Mouse (Mus musculus) layer of hippocampus, adult 8-10 months (tissue): ENCODE results near the gene H2-Eb2. TPM values are rescaled to one million over a fixed set of nuclear protein-coding genes. Genes with fewer than 3 reads are reported as not detected.
"Not testable (repeated sequence)": the region's sequence is repeated elsewhere in the genome, so short reads cannot be mapped to it uniquely, and the experiment has no call there.

Experiments used
- DNase-seq, 2 experiments: peaks; one replicate each; pipeline ENCODE4 v3.0.0; 2022; ENCODE audit warnings: low spot score in 2 of 2
- total RNA-seq, 4 experiments: library from RNA; stranded (reverse); gene quantifications; 2 replicates each; pipeline ENCODE4 v1.2.4; 2022

Gene H2-Eb2
- total RNA-seq, 4 experiments from 2014 or later = not detected

DNA sequence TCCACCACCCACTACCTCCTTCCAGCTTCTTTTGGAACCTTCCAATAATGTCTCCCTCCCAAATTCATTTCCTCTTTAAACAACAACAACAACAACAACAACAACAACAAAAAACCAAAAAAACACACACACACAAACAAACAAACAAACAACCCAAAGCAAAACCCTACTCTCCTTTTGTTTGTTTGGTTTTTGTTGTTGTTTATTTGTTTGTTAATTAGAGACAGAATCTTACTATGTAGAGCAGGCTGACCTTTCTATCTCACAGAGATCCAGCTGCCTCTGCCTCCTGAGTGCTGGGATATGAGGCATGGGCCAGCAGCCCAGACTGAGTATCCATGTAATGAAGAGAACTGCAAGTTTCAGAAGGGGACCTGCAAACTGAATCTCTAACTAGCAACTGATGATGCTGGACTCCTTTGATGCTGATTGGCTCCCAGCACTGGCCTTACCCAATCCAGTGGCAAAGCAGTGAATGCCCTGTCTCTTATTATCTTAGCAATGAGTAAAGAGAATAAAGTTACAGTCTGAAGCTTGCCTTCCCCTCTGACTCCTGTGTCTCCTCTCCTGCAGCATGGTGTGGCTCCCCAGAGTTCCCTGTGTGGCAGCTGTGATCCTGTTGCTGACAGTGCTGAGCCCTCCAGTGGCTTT, 20.0 kb upstream of the H2-Eb2 start, which contains the start of gene H2-Eb1:
Gene H2-Eb1 (plus strand): TSS at position 488 of the 651 bp plus-strand sequence.
- peak; percentile 81 to 92 for DNase-seq

DNA sequence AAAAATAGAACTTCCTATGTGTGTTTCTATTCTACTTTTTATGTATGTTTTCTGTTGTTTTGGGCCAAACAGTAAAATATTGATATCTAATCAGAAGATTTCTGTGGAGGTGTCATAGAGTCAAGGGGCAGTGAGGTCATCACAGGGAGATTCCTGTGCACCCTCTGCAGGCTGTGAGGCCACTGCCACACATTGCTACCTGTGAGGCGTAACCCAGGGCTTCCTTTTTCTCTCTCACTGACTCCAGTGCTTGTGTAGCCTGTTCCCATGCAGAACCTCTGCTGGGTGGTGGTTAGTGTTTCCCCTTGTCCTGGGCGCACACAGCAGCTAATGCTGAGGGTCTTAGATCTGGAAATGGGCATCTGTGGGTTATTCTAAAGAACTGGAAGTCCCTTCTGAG, 19.1 kb upstream of the H2-Eb2 start:
- DNase-seq = no peak

DNA sequence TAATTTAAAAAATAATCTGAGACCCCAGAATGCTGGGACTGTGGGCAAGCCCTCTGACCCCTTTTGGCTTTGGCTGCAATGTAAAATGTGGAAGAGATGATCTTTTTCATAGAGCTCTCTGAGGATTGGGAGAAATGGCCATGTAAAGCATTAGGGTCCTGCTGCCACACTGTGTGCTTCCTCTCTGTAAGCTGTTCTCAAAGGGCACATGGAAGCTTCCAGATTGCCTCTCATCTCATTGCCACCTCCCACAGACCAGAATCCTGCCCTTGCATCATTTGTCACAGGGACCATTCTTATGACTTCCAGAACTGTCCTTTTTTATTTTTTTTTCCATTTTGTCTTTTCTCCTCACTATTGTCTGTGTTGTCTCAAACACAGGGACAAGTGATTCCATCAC, 18.2 kb upstream of the H2-Eb2 start:
- DNase-seq = no peak

DNA sequence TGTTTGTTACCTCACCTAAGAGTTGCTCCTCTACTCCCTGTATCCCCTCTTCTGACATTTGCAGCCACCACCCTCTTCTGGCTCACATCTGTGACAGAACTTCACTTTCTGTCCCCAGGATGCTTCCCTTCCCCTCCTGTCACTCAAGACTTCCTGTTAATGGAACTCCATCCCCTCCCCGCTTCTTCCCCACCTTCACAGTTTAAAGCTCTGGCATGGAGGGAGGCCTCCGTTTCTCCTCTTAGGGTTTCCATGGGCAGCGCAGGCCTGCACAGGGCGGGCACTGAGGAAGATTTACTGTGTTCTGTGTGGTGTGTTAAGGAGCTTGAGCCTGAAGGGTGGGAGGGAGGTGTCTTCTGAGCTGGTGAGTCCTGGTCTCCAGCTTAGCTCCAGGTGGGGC, 17.3 kb upstream of the H2-Eb2 start:
- DNase-seq = no peak

DNA sequence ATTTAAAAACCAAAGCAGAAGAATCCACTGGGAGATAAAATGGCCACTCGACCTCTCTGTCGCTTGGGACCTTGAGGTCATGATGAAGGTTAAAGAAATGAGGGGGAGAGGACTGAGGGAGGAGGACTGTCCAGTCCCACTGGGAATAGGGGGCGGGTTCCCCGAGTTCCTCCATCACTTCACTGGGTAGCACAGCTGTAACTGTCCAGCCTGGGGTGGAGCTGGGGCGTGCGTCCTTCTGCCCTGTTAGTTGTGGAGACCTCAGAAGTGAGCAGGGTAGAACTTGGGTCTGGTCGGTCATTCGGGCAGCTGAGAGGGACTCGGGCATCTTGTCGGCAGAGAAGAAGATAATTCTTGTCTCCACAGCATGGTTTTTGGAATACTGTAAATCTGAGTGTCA, 16.2 kb upstream of the H2-Eb2 start:
- no peak for DNase-seq

DNA sequence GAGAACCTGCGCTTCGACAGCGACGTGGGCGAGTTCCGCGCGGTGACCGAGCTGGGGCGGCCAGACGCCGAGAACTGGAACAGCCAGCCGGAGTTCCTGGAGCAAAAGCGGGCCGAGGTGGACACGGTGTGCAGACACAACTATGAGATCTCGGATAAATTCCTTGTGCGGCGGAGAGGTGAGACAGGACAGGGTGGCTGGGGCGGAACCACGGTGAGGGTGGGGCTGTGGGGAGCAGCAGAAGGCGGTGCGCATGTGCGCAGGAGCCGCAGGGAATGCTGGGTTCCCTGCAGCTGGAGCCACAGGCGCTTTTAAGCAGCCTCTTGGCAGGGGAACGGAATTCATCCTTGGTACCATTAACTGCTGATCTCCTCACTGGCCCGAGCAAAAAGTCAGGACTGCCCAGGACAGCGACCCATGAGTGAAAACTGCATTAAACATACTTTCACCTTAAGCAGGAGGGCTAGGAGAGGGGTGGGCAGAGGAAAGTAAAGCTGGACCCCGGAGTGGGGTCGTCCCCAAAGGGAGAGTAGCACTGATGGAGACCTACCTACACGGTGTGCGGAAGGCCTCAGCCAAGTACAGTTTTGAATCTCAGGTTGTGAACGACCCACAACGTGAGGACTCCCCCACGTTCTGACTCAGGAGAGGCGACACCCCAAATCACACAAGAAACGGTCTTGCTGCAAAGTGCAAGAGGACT, 15.6 kb upstream of the H2-Eb2 start:
- DNase-seq = peak; percentile 31 to 58

DNA sequence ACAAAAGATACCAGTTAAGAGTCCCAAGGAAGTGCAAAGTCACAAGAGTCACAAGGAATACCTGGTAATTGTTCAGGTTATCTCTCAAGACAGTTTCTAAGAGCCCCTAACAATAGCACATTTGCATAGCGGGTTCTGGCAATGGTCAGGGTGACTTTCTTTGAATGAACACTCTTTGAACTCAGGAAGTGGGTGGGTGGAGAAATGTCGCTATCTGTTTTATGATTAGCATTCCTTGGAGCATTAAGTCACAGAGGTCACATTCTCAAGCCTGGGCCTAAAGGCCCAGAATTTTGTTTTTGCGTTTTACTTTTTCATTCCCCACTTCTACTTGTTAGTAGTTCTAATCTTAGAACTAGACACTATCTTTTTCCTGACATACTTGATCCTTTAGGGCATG, 14.9 kb upstream of the H2-Eb2 start:
- DNase-seq = not testable (repeated sequence)

DNA sequence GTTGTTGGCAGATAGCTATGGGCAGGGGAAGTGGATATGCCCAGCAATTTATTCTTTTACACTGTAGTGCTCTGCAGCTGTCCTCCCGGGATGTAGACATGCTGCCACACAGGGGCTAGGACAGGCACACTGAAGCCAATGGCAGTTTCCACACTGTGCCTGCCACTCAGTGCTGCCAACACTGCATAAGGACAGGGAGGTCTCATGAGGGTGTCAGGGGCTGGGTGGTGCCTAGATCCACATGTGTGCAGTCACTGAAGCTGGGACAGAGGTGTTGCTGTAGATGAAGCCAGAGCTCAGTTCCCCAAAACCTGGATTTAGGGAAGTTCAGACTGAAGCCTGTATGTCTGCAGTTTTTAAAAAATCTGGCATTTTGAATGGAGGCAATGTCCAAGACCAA, 13.3 kb upstream of the H2-Eb2 start:
- no peak for DNase-seq

DNA sequence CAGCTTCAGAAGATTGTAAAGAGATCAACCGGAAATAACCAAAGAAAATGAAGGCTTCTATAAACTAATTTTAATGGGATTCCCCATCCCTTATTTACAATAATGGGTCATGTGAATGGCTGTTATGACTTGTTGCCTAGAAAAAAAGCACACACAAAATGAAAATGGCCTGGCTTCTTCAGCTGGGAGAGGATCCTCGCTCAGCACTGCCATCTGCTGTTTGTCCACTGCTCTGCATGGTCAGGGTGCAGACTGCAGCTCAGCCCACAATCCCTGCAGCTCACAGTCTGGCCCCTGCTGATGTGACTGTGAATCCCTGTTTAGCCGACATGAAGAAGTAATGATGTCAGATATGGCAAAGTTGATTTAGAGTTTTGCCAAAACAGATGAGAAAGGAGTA, 12.1 kb upstream of the H2-Eb2 start:
- peak; percentile 35 to 72 for DNase-seq

DNA sequence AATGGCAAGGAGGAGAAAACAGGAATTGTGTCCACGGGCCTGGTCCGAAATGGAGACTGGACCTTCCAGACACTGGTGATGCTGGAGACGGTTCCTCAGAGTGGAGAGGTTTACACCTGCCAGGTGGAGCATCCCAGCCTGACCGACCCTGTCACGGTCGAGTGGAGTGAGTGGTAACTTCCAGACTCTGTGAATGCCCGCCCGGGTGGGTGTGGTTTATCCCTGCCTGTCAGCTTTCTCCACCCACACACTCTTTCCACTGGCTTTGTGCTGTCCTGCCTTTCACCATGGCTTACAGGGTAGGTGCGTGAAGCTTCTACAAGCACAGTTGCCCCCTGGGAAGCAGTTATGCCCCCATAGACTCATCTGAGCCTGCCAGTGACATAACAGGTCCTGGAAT, 11.2 kb upstream of the H2-Eb2 start:
- no peak for DNase-seq

DNA sequence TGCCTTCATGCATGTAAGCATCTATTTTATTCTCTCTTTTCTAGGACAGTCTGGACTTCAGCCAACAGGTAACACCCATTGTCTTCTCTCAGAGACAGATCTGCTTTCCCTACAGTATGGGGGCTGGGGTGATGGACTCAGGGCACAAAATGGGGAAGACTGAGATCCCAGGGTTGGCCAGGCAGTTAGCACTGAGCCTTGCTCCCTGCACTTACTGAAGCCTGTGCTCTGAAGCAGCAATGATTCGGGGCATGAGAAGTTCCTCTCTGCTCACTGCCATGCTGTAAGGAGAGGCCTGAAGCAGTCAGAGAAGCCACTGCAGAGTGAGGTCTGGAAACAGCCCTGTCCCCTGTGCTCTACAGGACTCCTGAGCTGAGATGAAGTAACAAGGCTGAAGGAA, 10.0 kb upstream of the H2-Eb2 start:
- DNase-seq = no peak

DNA sequence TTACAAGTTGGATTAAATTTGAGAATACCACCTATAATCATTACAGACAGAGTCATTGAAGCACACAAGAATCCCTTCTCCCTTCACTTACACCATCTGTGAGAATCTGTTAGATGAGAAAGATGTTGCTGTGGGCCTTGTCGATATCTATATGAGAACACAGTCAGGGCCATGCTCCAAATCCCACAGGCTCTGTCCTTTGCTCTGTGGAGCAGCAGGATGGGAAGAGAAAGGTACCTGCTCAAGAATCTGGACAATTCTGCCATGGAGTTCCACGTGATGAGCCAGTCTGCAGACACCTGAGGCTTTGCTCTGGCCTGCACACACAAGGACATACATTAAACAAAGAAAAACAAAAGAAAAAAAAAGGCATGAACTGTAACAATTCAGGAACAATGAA, 8.8 kb upstream of the H2-Eb2 start:
- no peak for DNase-seq

DNA sequence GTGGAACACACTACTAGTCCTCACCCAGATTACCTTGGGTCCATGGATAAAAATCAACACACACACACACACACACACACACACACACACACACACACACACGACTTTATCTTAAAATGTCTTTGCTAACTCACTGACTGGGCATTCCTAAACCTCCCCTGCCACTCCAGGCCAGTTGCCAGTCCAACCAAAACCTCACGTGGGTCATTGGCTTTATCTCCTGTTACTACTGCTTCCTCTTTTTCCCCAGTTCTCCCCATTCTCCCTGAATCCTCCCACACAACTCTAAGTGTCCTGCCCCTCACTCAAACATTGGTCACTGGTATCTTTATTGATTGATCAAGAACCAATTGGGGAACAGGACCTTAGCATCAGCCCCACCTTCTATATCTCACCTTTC, 8.2 kb upstream of the H2-Eb2 start:
- DNase-seq = no peak

DNA sequence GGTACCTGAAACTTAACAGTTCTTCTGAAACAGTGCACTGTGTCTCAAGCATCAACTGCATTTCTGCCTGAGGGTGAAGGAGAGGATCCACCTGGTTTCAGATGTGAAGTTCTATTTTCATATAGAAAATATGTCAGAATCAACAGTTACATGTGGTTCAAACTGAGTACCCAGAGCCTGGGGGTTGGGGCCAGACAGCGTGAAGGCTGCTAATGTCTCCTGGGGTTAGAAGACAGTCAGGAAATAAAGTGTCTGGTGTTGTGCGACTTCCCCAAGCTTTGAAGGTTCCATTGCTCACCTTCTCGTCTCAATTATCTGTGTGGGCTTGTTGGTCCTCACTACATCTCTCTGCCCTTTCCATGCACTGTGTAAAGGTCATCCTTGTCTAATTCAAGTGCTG, 908 bp downstream of the H2-Eb2 start:
- DNase-seq = no peak

DNA sequence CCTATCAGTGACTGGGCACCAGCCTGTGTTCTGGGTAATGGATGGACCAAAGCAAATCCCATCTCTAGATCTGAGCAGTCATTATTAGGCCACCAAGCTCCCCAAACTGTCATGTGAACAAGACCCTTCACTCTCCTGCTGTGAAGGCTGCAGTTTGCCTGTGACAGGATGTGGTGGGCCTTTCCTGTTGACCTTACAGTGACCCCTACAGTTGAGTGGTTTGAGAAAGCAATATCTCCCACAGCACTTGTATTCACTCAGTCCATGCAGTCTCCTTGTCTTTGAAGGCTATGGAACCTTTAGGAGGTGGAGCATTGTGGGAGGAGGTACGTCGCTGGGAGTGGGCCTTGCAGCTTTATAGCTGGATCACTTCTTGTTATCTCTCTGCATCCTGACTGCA, 4.3 kb downstream of the H2-Eb2 start:
- DNase-seq = no peak

DNA sequence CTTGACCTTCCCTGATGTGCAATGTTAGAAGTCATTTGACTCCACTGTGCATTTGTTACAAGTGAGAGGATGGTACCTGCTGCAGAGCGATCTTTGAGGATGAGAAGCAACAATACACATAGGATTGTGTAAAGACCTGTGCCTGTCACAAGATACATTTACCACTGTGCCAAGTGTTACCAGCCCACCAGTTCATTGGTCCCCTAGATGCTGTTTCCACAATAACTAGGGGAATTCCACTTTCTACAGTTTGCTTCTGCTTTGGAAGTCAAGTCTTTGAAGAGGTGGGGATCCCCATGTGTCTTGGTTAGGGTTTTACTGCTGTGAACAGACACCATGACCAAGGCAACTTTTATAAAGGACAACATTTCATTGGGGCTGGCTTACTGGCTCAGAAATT, 5.7 kb downstream of the H2-Eb2 start:
- no peak for DNase-seq

DNA sequence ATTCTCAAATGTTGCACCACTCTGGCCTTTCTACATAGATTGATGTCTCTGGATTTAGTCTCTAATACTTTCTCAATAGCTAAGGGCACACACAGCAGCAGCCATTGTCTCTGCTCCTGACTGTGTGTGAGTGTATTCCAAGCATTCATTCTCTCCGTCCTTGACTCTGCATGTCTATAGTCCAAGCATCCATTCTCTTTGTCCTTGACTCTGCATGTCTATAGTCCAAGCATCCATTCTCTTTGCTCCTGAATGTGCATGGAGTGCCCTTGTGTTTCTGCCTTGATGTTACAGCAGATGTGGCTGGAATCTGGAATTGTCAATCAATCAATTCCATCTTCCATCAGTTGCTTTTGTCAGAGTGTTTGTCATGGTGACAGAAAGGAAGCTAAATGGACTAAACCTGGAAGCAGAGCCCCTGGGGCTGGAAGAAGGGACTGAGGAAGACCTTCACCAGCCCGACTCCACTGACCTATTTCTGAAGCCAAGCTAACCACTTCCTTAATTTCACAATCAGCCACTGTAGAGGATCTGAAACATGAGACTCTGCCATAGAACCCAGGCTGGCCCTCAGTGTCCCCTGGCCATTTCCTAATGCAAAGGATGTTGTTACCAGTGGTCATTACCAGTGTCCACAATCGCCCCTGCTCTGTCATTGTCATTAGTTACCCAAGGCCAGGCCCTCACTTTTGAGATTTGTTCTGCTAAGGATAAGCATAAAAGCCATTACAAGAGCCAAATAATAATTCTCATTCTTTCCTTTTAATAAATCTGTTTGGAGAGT, 15.3 kb downstream of the H2-Eb2 start:
- DNase-seq = no peak

DNA sequence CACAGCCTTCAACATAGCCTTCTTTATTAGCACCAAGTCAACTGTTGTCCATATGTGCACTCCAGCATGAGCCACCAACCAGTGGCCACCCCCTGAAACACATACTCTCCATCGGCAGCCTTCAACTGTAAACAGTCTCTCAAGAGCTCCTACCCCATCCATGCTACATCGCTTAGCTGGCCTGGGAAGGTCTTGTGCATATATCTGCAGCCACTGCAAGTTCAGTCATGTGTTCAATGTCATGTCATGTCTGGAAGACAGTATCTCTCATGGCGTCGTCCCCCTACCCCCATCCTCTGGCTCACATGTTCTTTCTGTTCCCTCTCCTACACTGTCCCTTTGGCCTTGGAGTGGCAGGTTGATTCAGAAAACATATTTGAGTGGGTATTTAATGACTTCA, 19.4 kb downstream of the H2-Eb2 start:
- no peak for DNase-seq

DNA sequence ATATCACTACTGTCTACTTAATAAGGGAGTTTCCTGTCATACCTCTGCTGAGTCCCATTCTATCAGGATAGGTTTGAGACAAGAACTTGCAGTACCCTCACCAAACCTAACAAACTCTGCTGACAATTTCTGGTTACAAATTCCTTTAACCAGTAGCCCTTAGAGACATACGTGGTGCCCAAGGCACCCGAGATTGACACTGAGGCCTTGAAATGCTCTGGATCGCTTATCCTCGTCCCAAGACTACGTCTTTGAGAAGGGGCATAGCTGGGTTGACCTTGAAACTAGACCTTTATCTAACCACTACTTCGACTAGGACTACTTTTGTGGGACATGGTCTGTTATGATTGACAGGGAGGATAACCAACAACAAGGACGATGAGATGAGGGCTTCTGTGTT, 20.0 kb downstream of the H2-Eb2 start:
- no peak for DNase-seq

DNA sequence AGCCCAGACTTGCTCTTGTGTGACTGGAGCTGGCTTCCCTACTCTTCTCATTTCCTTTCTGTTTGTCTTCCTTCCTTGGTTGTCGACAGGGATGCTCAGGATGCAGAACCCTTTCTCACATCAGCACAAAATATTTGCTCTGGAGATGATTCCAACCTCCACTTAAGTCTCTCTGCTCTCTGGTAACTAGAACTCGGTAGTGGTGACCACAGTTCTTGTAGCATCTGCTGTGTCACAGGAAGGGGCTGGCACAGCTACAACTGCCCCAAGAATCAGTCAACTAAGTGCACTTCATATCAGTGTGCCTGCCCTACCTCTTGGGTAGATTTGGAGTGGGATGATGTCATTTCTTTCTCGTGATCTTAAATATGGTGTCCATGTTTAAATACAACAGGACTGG, 20.6 kb downstream of the H2-Eb2 start:
- DNase-seq = no peak

DNA sequence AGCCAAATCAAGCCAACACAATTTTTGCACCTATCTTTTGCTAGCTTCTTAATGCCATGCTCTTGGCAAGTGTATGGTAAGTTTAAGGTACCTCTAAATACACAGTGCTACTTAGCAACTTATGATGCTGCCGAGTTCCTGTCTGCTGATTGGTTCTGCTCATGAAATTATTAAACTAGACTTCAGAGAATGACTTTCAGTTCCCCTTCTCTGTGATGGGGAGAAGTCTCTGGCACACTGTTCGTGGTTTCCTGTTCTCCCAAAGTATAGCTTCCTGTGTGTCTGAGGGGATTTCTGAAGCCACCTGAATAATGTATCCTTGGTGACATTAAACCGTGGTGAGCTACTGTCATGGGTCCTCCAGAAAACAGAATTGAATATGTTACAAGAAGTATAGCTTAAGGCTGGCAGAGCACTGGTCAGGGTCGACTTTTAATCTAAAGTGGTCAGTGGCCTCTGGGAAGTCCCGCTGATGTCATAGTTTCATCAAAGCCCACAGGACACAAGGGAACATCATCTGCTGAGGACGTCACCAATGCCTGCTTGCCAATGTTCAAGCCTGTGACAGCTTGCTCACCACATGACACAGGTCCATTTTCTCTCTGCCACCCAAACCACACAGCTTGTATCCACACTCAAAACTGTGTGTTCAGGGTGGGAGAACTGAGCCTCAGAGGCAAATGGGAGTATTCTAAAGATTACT, 22.3 kb downstream of the H2-Eb2 start:
- peak; percentile 28 to 65 for DNase-seq

DNA sequence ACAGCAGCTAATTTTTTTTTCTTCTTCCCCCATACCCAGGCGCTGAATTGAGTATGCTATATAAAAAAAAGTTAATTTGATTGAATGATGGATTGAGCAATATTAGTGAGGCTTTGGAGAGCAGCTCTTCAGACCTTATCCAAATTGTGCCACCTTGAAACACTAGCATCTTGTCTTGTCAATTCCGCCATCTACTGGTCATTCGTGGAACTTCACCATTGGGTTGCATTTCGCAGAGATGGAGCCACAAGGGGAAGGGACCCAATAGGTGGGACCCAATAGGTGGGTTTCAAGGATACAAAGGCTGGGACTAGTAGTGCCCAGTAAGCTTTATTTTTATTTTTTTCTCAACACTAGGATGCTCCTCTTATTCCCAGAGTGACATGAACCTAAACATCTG, 24.0 kb downstream of the H2-Eb2 start:
- DNase-seq = peak; percentile 36 to 81
